Mouse (Mus musculus): Measurements from ENCODE around the gene Fam214a. TPM values are rescaled to one million over a fixed set of nuclear protein-coding genes. Genes with fewer than 3 reads are reported as not detected.

Fam214a gene
- polyA plus RNA-seq, 1 experiment = 1.1 TPM

- Histone ChIP-seq H3K36me3 (ENCODE audit: control insufficient read depth, insufficient read depth) (no peaks in the 10 kb centered on the region), H3ac (ENCODE audit: control insufficient read depth, insufficient read length, low read depth) (no peak overlapping the region), H3K79me3 (ENCODE audit: low read depth) (no peaks in the 10 kb centered on the region), H3K27me3 (ENCODE audit: control insufficient read depth, insufficient read depth, insufficient read length) (no peaks in the 10 kb centered on the region), H3K4me3 (ENCODE audit: insufficient read depth, poor library complexity, severe bottlenecking) (no peak overlapping the region), H3K79me2 (ENCODE audit: control insufficient read depth, insufficient read depth) (no peaks in the 10 kb centered on the region)
- TF ChIP-seq MYOD1 (IDR thresholded peaks at IDR 0.05; ENCODE audit: control insufficient read depth, insufficient read length, low read depth) (no peak), MYOG (IDR thresholded peaks at IDR 0.05; ENCODE audit: control insufficient read depth, extremely low read depth, insufficient read length) (no peak), FOSL1 (IDR thresholded peaks at IDR 0.05; ENCODE audit: insufficient read depth, low read length, poor library complexity, severe bottlenecking) (no peak), USF1 (IDR thresholded peaks at IDR 0.05; ENCODE audit: low read depth) (no peak), MAX (IDR thresholded peaks at IDR 0.05) (no peak), CTCF (IDR thresholded peaks at IDR 0.05; ENCODE audit: control insufficient read depth, insufficient read depth, insufficient read length) (no peak), CEBPB (IDR thresholded peaks at IDR 0.05; ENCODE audit: low read depth) (no peak)
These were observed 24.6 kb downstream of the Fam214a start for GRCm38 (mm10) chr9:74977251-74977650.

DNA sequence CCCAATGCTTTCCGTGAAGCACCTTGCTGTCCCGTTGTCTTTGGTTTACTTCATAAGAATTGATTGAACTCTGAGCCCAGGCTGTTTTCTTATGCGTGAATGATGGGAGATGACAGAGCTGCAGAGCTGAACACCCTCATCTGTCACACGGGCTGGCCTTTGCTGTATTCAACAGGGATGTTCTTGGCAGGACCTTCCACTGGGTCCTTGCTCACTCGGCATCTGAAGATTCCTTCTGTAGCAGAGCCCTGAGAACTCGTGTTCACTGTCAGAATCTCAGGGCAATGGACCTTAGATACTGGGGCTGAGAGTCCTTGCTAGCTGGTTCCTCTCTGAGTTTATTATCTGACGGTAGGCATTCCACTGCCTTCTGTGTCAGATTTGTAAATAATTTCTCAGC is 25.3 kb downstream of the Fam214a start:
- no peak overlapping the region for H3ac ChIP-seq (ENCODE audit: control insufficient read depth, insufficient read length, low read depth)
- no peaks in the 10 kb centered on the region for H3K79me3 ChIP-seq (ENCODE audit: low read depth)
- H3K79me2 ChIP-seq (ENCODE audit: control insufficient read depth, insufficient read depth) = no peaks in the 10 kb centered on the region
- TF ChIP-seq CTCF (IDR thresholded peaks at IDR 0.05; ENCODE audit: control insufficient read depth, insufficient read depth, insufficient read length) (no peak), CEBPB (IDR thresholded peaks at IDR 0.05; ENCODE audit: low read depth) (no peak), MAX (IDR thresholded peaks at IDR 0.05) (no peak), FOSL1 (IDR thresholded peaks at IDR 0.05; ENCODE audit: insufficient read depth, low read length, poor library complexity, severe bottlenecking) (no peak), MYOG (IDR thresholded peaks at IDR 0.05; ENCODE audit: control insufficient read depth, extremely low read depth, insufficient read length) (no peak), USF1 (IDR thresholded peaks at IDR 0.05; ENCODE audit: low read depth) (no peak), MYOD1 (IDR thresholded peaks at IDR 0.05; ENCODE audit: control insufficient read depth, insufficient read length, low read depth) (no peak)
- H3K4me3 ChIP-seq (ENCODE audit: insufficient read depth, poor library complexity, severe bottlenecking) = no peak overlapping the region
- no peaks in the 10 kb centered on the region for H3K27me3 ChIP-seq (ENCODE audit: control insufficient read depth, insufficient read depth, insufficient read length)
- no peaks in the 10 kb centered on the region for H3K36me3 ChIP-seq (ENCODE audit: control insufficient read depth, insufficient read depth)

- Histone ChIP-seq H3K79me3 (ENCODE audit: low read depth) (no peaks in the 10 kb centered on the region), H3K79me2 (ENCODE audit: control insufficient read depth, insufficient read depth) (no peaks in the 10 kb centered on the region), H3K27me3 (ENCODE audit: control insufficient read depth, insufficient read depth, insufficient read length) (no peaks in the 10 kb centered on the region), H3K4me3 (ENCODE audit: insufficient read depth, poor library complexity, severe bottlenecking) (no peak overlapping the region), H3K36me3 (ENCODE audit: control insufficient read depth, insufficient read depth) (no peaks in the 10 kb centered on the region), H3ac (ENCODE audit: control insufficient read depth, insufficient read length, low read depth) (no peak overlapping the region)
- no peak for TF ChIP-seq MAX (IDR thresholded peaks at IDR 0.05)
- no peak for TF ChIP-seq FOSL1 (IDR thresholded peaks at IDR 0.05; ENCODE audit: insufficient read depth, low read length, poor library complexity, severe bottlenecking)
- no peak for TF ChIP-seq MYOG (IDR thresholded peaks at IDR 0.05; ENCODE audit: control insufficient read depth, extremely low read depth, insufficient read length)
- no peak for TF ChIP-seq MYOD1 (IDR thresholded peaks at IDR 0.05; ENCODE audit: control insufficient read depth, insufficient read length, low read depth)
- no peak for TF ChIP-seq CEBPB (IDR thresholded peaks at IDR 0.05; ENCODE audit: low read depth)
- no peak for TF ChIP-seq USF1 (IDR thresholded peaks at IDR 0.05; ENCODE audit: low read depth)
- no peak for TF ChIP-seq CTCF (IDR thresholded peaks at IDR 0.05; ENCODE audit: control insufficient read depth, insufficient read depth, insufficient read length)
These were observed 26.2 kb downstream of the Fam214a start for GRCm38 (mm10) chr9:74978868-74979267.

- Histone ChIP-seq H3K36me3 (ENCODE audit: control insufficient read depth, insufficient read depth) (no peaks in the 10 kb centered on the region), H3K79me3 (ENCODE audit: low read depth) (no peaks in the 10 kb centered on the region), H3K79me2 (ENCODE audit: control insufficient read depth, insufficient read depth) (no peaks in the 10 kb centered on the region), H3K4me3 (ENCODE audit: insufficient read depth, poor library complexity, severe bottlenecking) (no peak overlapping the region), H3ac (ENCODE audit: control insufficient read depth, insufficient read length, low read depth) (no peak overlapping the region), H3K27me3 (ENCODE audit: control insufficient read depth, insufficient read depth, insufficient read length) (no peaks in the 10 kb centered on the region)
- TF ChIP-seq USF1 (IDR thresholded peaks at IDR 0.05; ENCODE audit: low read depth) (no peak), FOSL1 (IDR thresholded peaks at IDR 0.05; ENCODE audit: insufficient read depth, low read length, poor library complexity, severe bottlenecking) (no peak), CEBPB (IDR thresholded peaks at IDR 0.05; ENCODE audit: low read depth) (no peak), CTCF (IDR thresholded peaks at IDR 0.05; ENCODE audit: control insufficient read depth, insufficient read depth, insufficient read length) (no peak), MAX (IDR thresholded peaks at IDR 0.05) (no peak), MYOG (IDR thresholded peaks at IDR 0.05; ENCODE audit: control insufficient read depth, extremely low read depth, insufficient read length) (no peak), MYOD1 (IDR thresholded peaks at IDR 0.05; ENCODE audit: control insufficient read depth, insufficient read length, low read depth) (no peak)
These were observed 26.7 kb downstream of the Fam214a start for GRCm38 (mm10) chr9:74979371-74979770.

- H3K36me3 ChIP-seq (ENCODE audit: control insufficient read depth, insufficient read depth) = no peaks in the 10 kb centered on the region
- H3K79me3 ChIP-seq (ENCODE audit: low read depth) = no peaks in the 10 kb centered on the region
- H3K27me3 ChIP-seq (ENCODE audit: control insufficient read depth, insufficient read depth, insufficient read length) = no peaks in the 10 kb centered on the region
- no peak overlapping the region for H3K4me3 ChIP-seq (ENCODE audit: insufficient read depth, poor library complexity, severe bottlenecking)
- H3ac ChIP-seq (ENCODE audit: control insufficient read depth, insufficient read length, low read depth) = no peak overlapping the region
- TF ChIP-seq MAX (IDR thresholded peaks at IDR 0.05) (no peak), USF1 (IDR thresholded peaks at IDR 0.05; ENCODE audit: low read depth) (no peak), MYOG (IDR thresholded peaks at IDR 0.05; ENCODE audit: control insufficient read depth, extremely low read depth, insufficient read length) (no peak), CEBPB (IDR thresholded peaks at IDR 0.05; ENCODE audit: low read depth) (no peak), MYOD1 (IDR thresholded peaks at IDR 0.05; ENCODE audit: control insufficient read depth, insufficient read length, low read depth) (no peak), FOSL1 (IDR thresholded peaks at IDR 0.05; ENCODE audit: insufficient read depth, low read length, poor library complexity, severe bottlenecking) (no peak), CTCF (IDR thresholded peaks at IDR 0.05; ENCODE audit: control insufficient read depth, insufficient read depth, insufficient read length) (no peak)
- no peaks in the 10 kb centered on the region for H3K79me2 ChIP-seq (ENCODE audit: control insufficient read depth, insufficient read depth)
These were observed 27.2 kb downstream of the Fam214a start for GRCm38 (mm10) chr9:74979866-74980265.

DNA sequence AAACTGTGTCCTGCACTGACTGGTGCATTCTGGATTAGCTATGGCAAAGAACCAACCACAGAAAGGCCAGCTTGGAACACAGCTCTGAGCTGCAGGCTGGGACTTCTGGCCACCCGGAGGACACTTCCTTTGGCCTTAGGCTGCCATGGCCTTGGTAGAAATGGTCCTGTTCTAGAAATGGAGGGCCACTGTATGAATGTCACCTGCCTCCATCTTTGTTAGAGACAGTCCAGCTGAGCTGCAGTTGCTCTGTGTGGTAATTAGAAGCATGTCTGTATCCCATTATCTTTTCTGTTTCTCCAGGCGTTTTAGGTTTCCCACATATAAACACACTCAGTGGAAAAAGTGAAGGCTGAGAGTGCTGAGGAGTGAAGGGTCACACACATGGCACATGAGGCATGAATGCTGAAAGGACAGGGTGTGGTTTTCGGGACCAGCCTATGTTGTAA is 29.0 kb downstream of the Fam214a start:
- no peak for TF ChIP-seq CTCF (IDR thresholded peaks at IDR 0.05; ENCODE audit: control insufficient read depth, insufficient read depth, insufficient read length)
- TF ChIP-seq FOSL1 (IDR thresholded peaks at IDR 0.05; ENCODE audit: insufficient read depth, low read length, poor library complexity, severe bottlenecking) = no peak
- TF ChIP-seq MAX (IDR thresholded peaks at IDR 0.05) = no peak
- no peak for TF ChIP-seq USF1 (IDR thresholded peaks at IDR 0.05; ENCODE audit: low read depth)
- no peak for TF ChIP-seq CEBPB (IDR thresholded peaks at IDR 0.05; ENCODE audit: low read depth)
- no peak for TF ChIP-seq MYOD1 (IDR thresholded peaks at IDR 0.05; ENCODE audit: control insufficient read depth, insufficient read length, low read depth)
- no peak for TF ChIP-seq MYOG (IDR thresholded peaks at IDR 0.05; ENCODE audit: control insufficient read depth, extremely low read depth, insufficient read length)

More for the DNA sequence above, 29.0 kb downstream of the Fam214a start:
- Histone ChIP-seq H3K4me3 (ENCODE audit: insufficient read depth, poor library complexity, severe bottlenecking) (no peak overlapping the region), H3K79me3 (ENCODE audit: low read depth) (no peaks in the 10 kb centered on the region), H3K36me3 (ENCODE audit: control insufficient read depth, insufficient read depth) (no peaks in the 10 kb centered on the region), H3K27me3 (ENCODE audit: control insufficient read depth, insufficient read depth, insufficient read length) (no peaks in the 10 kb centered on the region), H3K79me2 (ENCODE audit: control insufficient read depth, insufficient read depth) (no peaks in the 10 kb centered on the region), H3ac (ENCODE audit: control insufficient read depth, insufficient read length, low read depth) (no peak overlapping the region)
